In genomic region chr16:11064341-11064740, GRCm38 (mm10) we compare ENCODE assay signal across 30 mouse cellular contexts. TPM values are rescaled to one million over a fixed set of nuclear protein-coding genes. Genes with fewer than 3 reads are reported as not detected.
A peak's percentile ranks its signal among the peaks of the same experiment; 100 is the strongest.
DNase-seq lines count a peak whose midpoint lies in the region; ATAC-seq lines count a peak whose summit lies in the region.
"Had no signal": no experiment of that assay in that cellular context is flagged by ENCODE, and none has a peak within 500 bp of the region (broad histone marks: within the 10 kb centered on the region; RNA-seq: fewer than 3 reads in every experiment).

No protein-coding gene starts in this region.

- DNase-seq in cerebellum, adult 9-11 months = peak; percentile 27
- no peak for DNase-seq in cerebellum, postnatal 14 days
- no peak for DNase-seq in heart, postnatal 36 days
- DNase-seq in left cerebral cortex, adult 11 months (ENCODE audit: low spot score) = no peak
- DNase-seq: adrenal gland, postnatal 14 days; cerebellum, adult 18-20 months; forebrain, postnatal 0 days; kidney, adult 11 months; kidney, postnatal 36 days; lung, adult 18-20 months; lung, postnatal 4 days; thymus, adult 18-20 months; thymus, postnatal 25 days had no signal

- intact Hi-C loops in heart, postnatal 36 days (cut with DNase I) = no loop called here

- WGBS in heart, embryonic 15.5 days = 84% methylated on average over 4 of the region's 4 CpGs
- WGBS in neural tube, embryonic 13.5 days = 93% methylated on average over 4 of the region's 4 CpGs
- WGBS in neural tube, embryonic 15.5 days = 88% methylated on average over 4 of the region's 4 CpGs

- H3K9ac ChIP-seq in heart, embryonic 15.5 days = 0 out of 2 replicates have a peak overlapping the region, but pooled peaks have one; percentile 11
- no peak overlapping the region for H3K9ac ChIP-seq in neural tube, embryonic 13.5 days
- no peak overlapping the region for H3K9ac ChIP-seq in neural tube, embryonic 15.5 days (replicated peaks)
- H3K9ac ChIP-seq: forebrain, postnatal 0 days; hindbrain, embryonic 15.5 days; kidney, embryonic 15.5 days; limb, embryonic 13.5 days; liver, embryonic 12.5 days; neural tube, embryonic 12.5 days; stomach, embryonic 15.5 days had no signal

- H3K4me3 ChIP-seq in heart, embryonic 15.5 days = no peak overlapping the region
- no peak overlapping the region for H3K4me3 ChIP-seq in neural tube, embryonic 13.5 days
- no peak overlapping the region for H3K4me3 ChIP-seq in neural tube, embryonic 15.5 days (replicated peaks)
- H3K4me3 ChIP-seq: embryonic facial prominence, embryonic 13.5 days; hindbrain, embryonic 15.5 days; kidney, embryonic 15.5 days; layer of hippocampus, adult 2 months; limb, embryonic 13.5 days; liver, embryonic 12.5 days; midbrain, embryonic 12.5 days; myocyte; neural tube, embryonic 12.5 days; stomach, embryonic 15.5 days had no signal

- peaks cover 57% of the 10 kb centered on the region for H3K4me1 ChIP-seq in heart, embryonic 15.5 days (replicated peaks)
- peaks cover 58% of the 10 kb centered on the region for H3K4me1 ChIP-seq in neural tube, embryonic 13.5 days (replicated peaks)
- peaks cover 53% of the 10 kb centered on the region for H3K4me1 ChIP-seq in neural tube, embryonic 15.5 days

- no peak for ATAC-seq in heart, embryonic 15.5 days (replicated peaks; ENCODE audit: insufficient number of reproducible peaks, insufficient read depth, low FRiP score, low read depth)
- ATAC-seq in neural tube, embryonic 13.5 days (ENCODE audit: low read depth) = no peak
- ATAC-seq in neural tube, embryonic 15.5 days (ENCODE audit: low FRiP score) = no peak
- ATAC-seq: forebrain, postnatal 0 days; inflammation-experienced regulatory T-cells, adult 6 months; liver, embryonic 12.5 days; lung, postnatal 0 days had no signal

- H3K9me3 ChIP-seq in heart, embryonic 15.5 days (replicated peaks) = no peaks in the 10 kb centered on the region
- no peaks in the 10 kb centered on the region for H3K9me3 ChIP-seq in neural tube, embryonic 13.5 days
- H3K9me3 ChIP-seq in neural tube, embryonic 15.5 days (replicated peaks) = no peaks in the 10 kb centered on the region
- H3K9me3 ChIP-seq: embryonic facial prominence, embryonic 13.5 days; forebrain, embryonic 10.5 days; hindbrain, embryonic 15.5 days; kidney, embryonic 15.5 days; limb, embryonic 13.5 days; liver, embryonic 12.5 days; megakaryocyte, embryonic 14.5 days; midbrain, embryonic 12.5 days; neural tube, embryonic 12.5 days; stomach, embryonic 15.5 days had no signal

- H3K4me2 ChIP-seq in heart, embryonic 15.5 days = 0 out of 2 replicates have a peak overlapping the region, but pooled peaks have one; percentile 91
- H3K4me2 ChIP-seq in neural tube, embryonic 13.5 days = no peak overlapping the region
- H3K4me2 ChIP-seq in neural tube, embryonic 15.5 days = no peak overlapping the region
- H3K4me2 ChIP-seq: embryonic facial prominence, embryonic 13.5 days; liver, embryonic 12.5 days; stomach, embryonic 15.5 days had no signal

- H3K27ac ChIP-seq in heart, embryonic 15.5 days = peak overlapping the region; percentile 89
- peak overlapping the region; percentile 85; the same call in 1 of the 2 replicates for H3K27ac ChIP-seq in neural tube, embryonic 13.5 days (replicated peaks)
- no peak overlapping the region for H3K27ac ChIP-seq in neural tube, embryonic 15.5 days (replicated peaks)

- no peaks in the 10 kb centered on the region for H3K36me3 ChIP-seq in heart, embryonic 15.5 days
- no peaks in the 10 kb centered on the region for H3K36me3 ChIP-seq in neural tube, embryonic 13.5 days
- no peaks in the 10 kb centered on the region for H3K36me3 ChIP-seq in neural tube, embryonic 15.5 days
- H3K36me3 ChIP-seq: hindbrain, embryonic 15.5 days; kidney, embryonic 15.5 days; limb, embryonic 13.5 days; liver, embryonic 12.5 days; midbrain, embryonic 12.5 days; neural tube, embryonic 12.5 days; stomach, embryonic 15.5 days had no signal

- H3K27me3 ChIP-seq in heart, embryonic 15.5 days = no peaks in the 10 kb centered on the region
- H3K27me3 ChIP-seq in neural tube, embryonic 13.5 days = no peaks in the 10 kb centered on the region
- H3K27me3 ChIP-seq in neural tube, embryonic 15.5 days (replicated peaks) = no peaks in the 10 kb centered on the region
- H3K27me3 ChIP-seq: embryonic facial prominence, embryonic 13.5 days; hindbrain, embryonic 15.5 days; kidney, embryonic 15.5 days; limb, embryonic 13.5 days; midbrain, embryonic 12.5 days; neural tube, embryonic 12.5 days; stomach, embryonic 15.5 days had no signal

RNA-seq across cellular contexts. Expression of gene Litaf, which starts 1.6 kb away (rescaled TPM):
- 66.8 and 75.0 TPM in 2 replicates for polyA plus RNA-seq in heart, embryonic 15.5 days (2015; fragmentation: Nextera tagmentation; extraction: Ambion mirVana)
- 10 to 100 TPM; 19.9 to 21.7 TPM for total RNA-seq in heart, postnatal 36 days (2021)
- 41.2 and 41.5 TPM in 2 replicates for polyA plus RNA-seq in neural tube, embryonic 13.5 days (2015; fragmentation: Nextera tagmentation; extraction: Ambion mirVana)
- 26.1 and 39.5 TPM in 2 replicates for polyA plus RNA-seq in neural tube, embryonic 15.5 days (2015; fragmentation: Nextera tagmentation; extraction: Ambion mirVana)

RNA-seq across cellular contexts. Expression of gene Snn, which starts 3.6 kb away (rescaled TPM):
- 34.0 and 43.3 TPM in 2 replicates for polyA plus RNA-seq in heart, embryonic 15.5 days (2015; fragmentation: Nextera tagmentation; extraction: Ambion mirVana)
- 10 to 100 TPM; 28.1 to 33.8 TPM for total RNA-seq in heart, postnatal 36 days (2021)
- polyA plus RNA-seq in neural tube, embryonic 13.5 days (2015; fragmentation: Nextera tagmentation; extraction: Ambion mirVana) = 123 and 124 TPM in 2 replicates
- 104 and 107 TPM in 2 replicates for polyA plus RNA-seq in neural tube, embryonic 15.5 days (2015; fragmentation: Nextera tagmentation; extraction: Ambion mirVana)
